Mouse (Mus musculus) liver, embryonic 14.5 days (tissue): ENCODE data around the gene Epn3. TPM values are rescaled to one million over a fixed set of nuclear protein-coding genes. Genes with fewer than 3 reads are reported as not detected.

Experiments used
- ATAC-seq: fragments of 200-750 bp; cut with Nextera tagmentation; 2 replicates; pipeline ENCODE4 v1.8.0; 2017; ENCODE audit warnings: moderate number of reproducible peaks, mild to moderate bottlenecking, moderate library complexity; ENCODE audit not compliant: insufficient read depth
- DNase-seq, 3 experiments: peaks; one replicate each; pipeline ENCODE4 v3.0.0-alpha.2; 2012 to 2013; ENCODE audit warnings: low read depth in 3 of 3, low spot score in 3 of 3
- H3K27ac ChIP-seq: fragments of 300-500 bp; sonication (generic); 2 replicates; pipeline ENCODE4 v1.5.1; 2014; ENCODE audit warnings: moderate library complexity, mild to moderate bottlenecking, control low read depth, inconsistent platforms
- H3K27me3 ChIP-seq: fragments of 300-500 bp; sonication (generic); 2 replicates; pipeline ENCODE4 v1.6.1; 2014; ENCODE audit warnings: mild to moderate bottlenecking, low read length, moderate library complexity; ENCODE audit not compliant: control insufficient read depth, insufficient read depth
- H3K36me3 ChIP-seq: fragments of 300-500 bp; sonication (generic); replicated peaks from 2 replicates; pipeline ENCODE4 v1.6.1; 2014; ENCODE audit warnings: low read depth; ENCODE audit not compliant: control insufficient read depth, insufficient read depth
- H3K4me1 ChIP-seq, 2 experiments: fragments of 200-500 bp in 1 of 2; fragments of 300-500 bp in 1 of 2; sonication (generic) in 1 of 2; replicated peaks; 2 replicates each; pipeline ENCODE4 v1.6.1; 2012 to 2014; ENCODE audit warnings: antibody characterized with exemption in 1 of 2, inconsistent platforms in 1 of 2, low read length in 1 of 2; ENCODE audit not compliant: control insufficient read depth in 2 of 2, insufficient read depth in 2 of 2
- H3K4me2 ChIP-seq: fragments of 300-500 bp; sonication (generic); 2 replicates; pipeline ENCODE4 v1.6.1; 2014; ENCODE audit warnings: low read depth, mild to moderate bottlenecking, control low read depth, moderate library complexity
- H3K4me3 ChIP-seq, 2 experiments: fragments of 200-500 bp in 1 of 2; fragments of 300-500 bp in 1 of 2; sonication (generic) in 1 of 2; 2 replicates each; pipeline ENCODE4 v1.5.1; 2012 to 2014; ENCODE audit warnings: low read depth in 2 of 2, low read length in 2 of 2, mild to moderate bottlenecking in 2 of 2, control low read depth in 1 of 2, inconsistent platforms in 1 of 2, moderate library complexity in 1 of 2; ENCODE audit not compliant: insufficient read depth in 1 of 2
- H3K9ac ChIP-seq: fragments of 300-500 bp; sonication (generic); replicated peaks from 2 replicates; pipeline ENCODE4 v1.6.1; 2014; ENCODE audit warnings: mild to moderate bottlenecking, control low read depth, moderate library complexity
- H3K9me3 ChIP-seq: fragments of 300-500 bp; sonication (generic); 2 replicates; pipeline ENCODE4 v1.6.1; 2016; ENCODE audit warnings: low read length, mixed read lengths; ENCODE audit not compliant: control insufficient read depth
- CTCF ChIP-seq: IDR thresholded peaks from 2 replicates; pipeline ENCODE4 v1.5.1; 2016; ENCODE audit warnings: antibody characterized with exemption, low read depth, control low read depth
- EP300 ChIP-seq: IDR thresholded peaks from 2 replicates; pipeline ENCODE4 v1.6.1; 2016; ENCODE audit warnings: antibody characterized with exemption, low read depth
- WGBS: fragments of 180-500 bp; shearing (Covaris S2); extraction: QIAGEN DNeasy Blood & Tissue Kit; methylation state at CpG from one replicate; pipeline ENCODE4 v1.1.7; 2014; ENCODE audit not compliant: insufficient replicate concordance; 5-methylcytosine and 5-hydroxymethylcytosine counted together
- polyA plus RNA-seq, 2 experiments: library from polyadenylated mRNA; depleted of rRNA in 1 of 2; stranded (reverse) in 1 of 2; unstranded in 1 of 2; fragments of >200 nt; fragmentation: Nextera tagmentation in 1 of 2; extraction: Ambion mirVana in 1 of 2; gene quantifications; 2 replicates each; pipeline versions ENCODE4 v1.2.1 to v1.2.3; 2012 to 2014

Epn3 gene
- polyA plus RNA-seq, 2 experiments: 0.04 TPM; not detected in 1

DNA sequence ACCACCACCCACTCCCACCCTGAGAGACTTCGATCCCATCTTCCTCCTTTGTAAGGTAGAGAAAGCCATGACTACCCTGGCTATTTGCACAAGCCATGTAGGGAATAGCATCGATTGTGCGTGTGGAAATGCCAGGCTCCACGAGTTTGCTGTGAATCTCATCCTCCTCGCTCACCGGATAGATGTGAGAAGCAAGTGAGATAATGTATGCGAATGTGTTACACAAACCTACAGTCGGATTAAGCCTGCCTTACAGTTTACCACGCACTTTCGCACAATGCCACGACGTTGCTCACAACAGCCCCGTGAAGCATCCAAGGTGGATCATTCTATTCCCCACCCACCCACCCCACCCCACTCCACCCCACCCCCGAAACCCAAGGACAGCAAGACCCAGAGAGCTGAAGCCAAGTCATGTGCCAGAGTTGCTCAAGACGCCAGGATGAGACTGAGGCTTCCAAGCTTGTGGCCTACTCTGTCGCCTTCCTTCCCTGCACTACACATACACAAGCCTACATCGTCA is 33.4 kb downstream of the Epn3 start:
- ATAC-seq: no peak
- Histone ChIP-seq H3K9me3 (no peaks in the 10 kb centered on the region), H3K4me3 (no peak overlapping the region), H3K27ac (no peak overlapping the region), H3K27me3 (peaks cover 11% of the 10 kb centered on the region), H3K9ac (no peak overlapping the region), H3K36me3 (no peaks in the 10 kb centered on the region), H3K4me2 (no peak overlapping the region), H3K4me1 (no peaks in the 10 kb centered on the region)
- TF ChIP-seq EP300 (no peak), CTCF (no peak)
- 71% methylated on average over 17 of the region's 17 CpGs for WGBS
- DNase-seq: no peak

- no peak overlapping the region for H3K9ac ChIP-seq
- no peak overlapping the region for H3K4me2 ChIP-seq
- 31% methylated on average over 2 of the region's 2 CpGs for WGBS
- H3K36me3 ChIP-seq: no peaks in the 10 kb centered on the region
- no peak overlapping the region for H3K4me3 ChIP-seq
- TF ChIP-seq EP300: no peak
- no peak for TF ChIP-seq CTCF
- no peaks in the 10 kb centered on the region; the same call in 1 of the 2 replicates for H3K27me3 ChIP-seq
- no peak for ATAC-seq
- H3K9me3 ChIP-seq: no peaks in the 10 kb centered on the region
- no peak for DNase-seq
- no peak overlapping the region for H3K27ac ChIP-seq
- no peaks in the 10 kb centered on the region for H3K4me1 ChIP-seq
These were observed 35.6 kb downstream of the Epn3 start for GRCm38 (mm10) chr11:94464170-94464569.

- Histone ChIP-seq H3K4me3 (no peak overlapping the region), H3K27ac (no peak overlapping the region), H3K9ac (no peak overlapping the region), H3K4me2 (no peak overlapping the region), H3K36me3 (no peaks in the 10 kb centered on the region), H3K27me3 (no peaks in the 10 kb centered on the region; the same call in 1 of the 2 replicates), H3K4me1 (peaks cover 3 to 7% of the 10 kb centered on the region in 2 experiments), H3K9me3 (no peaks in the 10 kb centered on the region)
- WGBS: 71% methylated on average over 11 of the region's 11 CpGs
- ATAC-seq (no peak), DNase-seq (no peak)
- no peak for TF ChIP-seq EP300
- TF ChIP-seq CTCF: no peak
These were observed 37.9 kb downstream of the Epn3 start for GRCm38 (mm10) chr11:94461856-94462255.

- TF ChIP-seq EP300 (no peak), CTCF (no peak)
- peak overlapping the region; percentile 61 for H3K27ac ChIP-seq
- H3K9ac ChIP-seq: peak overlapping the region; percentile 43; the same call in 1 of the 2 replicates
- H3K4me3 ChIP-seq: no peak overlapping the region
- H3K36me3 ChIP-seq: no peaks in the 10 kb centered on the region
- DNase-seq: no peak
- peak overlapping the region; percentile 52 for H3K4me2 ChIP-seq
- H3K27me3 ChIP-seq: no peaks in the 10 kb centered on the region
- WGBS: 76% methylated on average over 15 of the region's 15 CpGs
- no peak for ATAC-seq
- H3K9me3 ChIP-seq: no peaks in the 10 kb centered on the region
- peaks cover 12 to 27% of the 10 kb centered on the region in 2 experiments for H3K4me1 ChIP-seq
These were observed 42.8 kb downstream of the Epn3 start for GRCm38 (mm10) chr11:94457001-94457400.

DNA sequence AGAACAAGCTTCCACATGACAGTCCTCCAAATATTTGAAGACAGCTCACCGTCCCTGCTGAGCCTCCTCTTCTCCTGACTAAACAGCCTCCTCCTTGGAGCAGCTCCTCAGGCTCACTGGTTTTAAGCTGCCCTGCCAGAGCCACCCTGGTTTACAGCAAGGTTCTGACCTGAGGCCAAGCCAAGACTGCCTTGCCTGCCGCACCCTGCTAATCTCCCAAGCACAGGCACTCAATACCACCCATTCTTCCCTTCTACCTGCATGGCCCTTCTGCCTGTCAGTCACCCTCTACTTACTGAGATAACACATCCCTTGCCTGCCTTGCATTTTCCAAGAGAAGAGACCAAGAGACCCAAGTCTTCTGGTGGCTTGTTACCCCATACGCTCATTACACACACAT is 43.4 kb downstream of the Epn3 start:
- H3K4me2 ChIP-seq: peak overlapping the region; percentile 52
- H3K9me3 ChIP-seq: no peaks in the 10 kb centered on the region
- H3K36me3 ChIP-seq: no peaks in the 10 kb centered on the region
- peak overlapping the region; percentile 61 for H3K27ac ChIP-seq
- peak; percentile 96 for ATAC-seq
- WGBS: 33% methylated on average over 3 of the region's 3 CpGs
- peaks cover 12 to 27% of the 10 kb centered on the region in 2 experiments for H3K4me1 ChIP-seq
- H3K9ac ChIP-seq: peak overlapping the region; percentile 43
- DNase-seq: peak; percentile 62 to 73 (median 65)
- no peak for TF ChIP-seq CTCF
- peak; percentile 87 for TF ChIP-seq EP300
- no peaks in the 10 kb centered on the region for H3K27me3 ChIP-seq
- peak overlapping the region; percentile 43 to 55 for H3K4me3 ChIP-seq
